Mouse (Mus musculus): ENCODE measurements around the gene D6Ertd527e.

DNA sequence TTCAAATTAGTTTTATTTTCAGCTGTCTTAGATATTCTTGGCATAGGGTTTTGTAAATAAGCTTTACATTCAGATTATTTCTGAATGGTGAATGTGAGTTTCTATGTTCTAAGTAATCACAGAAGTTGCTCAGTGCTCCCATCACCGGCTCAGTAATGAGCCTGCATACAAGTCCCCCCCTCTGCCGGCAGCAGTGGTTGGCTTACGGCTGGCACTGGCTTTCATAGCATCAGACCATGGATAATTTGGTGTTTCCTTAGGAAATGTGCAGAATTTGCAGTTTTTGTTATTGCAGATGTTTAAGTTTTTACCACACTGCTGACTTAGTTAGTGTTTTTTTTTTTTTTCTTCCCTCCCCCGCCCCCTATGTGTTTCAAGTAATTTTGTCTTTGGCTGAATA lies 25.1 kb upstream of the D6Ertd527e start:
- TF ChIP-seq POLR2A (IDR thresholded peaks at IDR 0.05; ENCODE audit: extremely low read depth, insufficient read depth, low read length) (no peak), CTCF (IDR thresholded peaks at IDR 0.05; ENCODE audit: extremely low read depth, insufficient read depth, low read length) (no peak)

All from cortical plate, adult 2 months (tissue).